Mouse (Mus musculus): ENCODE measurements around the gene Ccdc134.

GRCm38 (mm10) chr15:82127426-82128374 lies at the start of gene Ccdc134:
- TF ChIP-seq TCF12 (IDR thresholded peaks at IDR 0.05; ENCODE audit: insufficient read depth, poor library complexity, severe bottlenecking) (peak; percentile 57), POLR2A (IDR thresholded peaks at IDR 0.05; ENCODE audit: insufficient read length, low read depth) (peak; percentile 93), TCF3 (IDR thresholded peaks at IDR 0.05; ENCODE audit: insufficient read length, low read depth) (peak; percentile 88), CEBPB (IDR thresholded peaks at IDR 0.05; ENCODE audit: insufficient read depth, poor library complexity, severe bottlenecking) (no peak), POLR2AphosphoS2 (IDR thresholded peaks at IDR 0.05; ENCODE audit: insufficient read length, low read depth) (peak; percentile 92), E2F4 (IDR thresholded peaks at IDR 0.05; ENCODE audit: insufficient read depth) (no peak)

All from myocyte (in vitro differentiated cells).